Mouse (Mus musculus): ENCODE results near the gene Gon4l. TPM values are rescaled to one million over a fixed set of nuclear protein-coding genes. Genes with fewer than 3 reads are reported as not detected.

Gon4l gene
- total RNA-seq, 2 experiments from 2014 or later: 42.1 to 45.4 TPM

Other genes starting within 250 kb of the Gon4l start
- gene Arhgef2, start 229.3 kb upstream of the Gon4l start, total RNA-seq (2021): 100 to 1,000 TPM; 258 to 259 TPM
- gene Rxfp4, start 182.1 kb upstream of the Gon4l start, total RNA-seq (2021): not detected
- gene Khdc4, start 149.4 kb upstream of the Gon4l start, total RNA-seq (2021): 10 to 100 TPM; 51.5 to 61.6 TPM
- 10 to 100 TPM; 49.7 to 57.7 TPM for gene Rit1, start 118.4 kb upstream of the Gon4l start, total RNA-seq (2021)
- 100 to 1,000 TPM; 500 to 510 TPM for gene Syt11, start 60.1 kb upstream of the Gon4l start, total RNA-seq (2021)
- gene Msto1, start 78.8 kb downstream of the Gon4l start, total RNA-seq (2021): 10 to 100 TPM; 25.5 to 28.4 TPM
- 10 to 100 TPM; 64.3 to 66.8 TPM for gene Ash1l, start 115.4 kb downstream of the Gon4l start, total RNA-seq (2021)
- 100 to 1,000 TPM; 108 to 116 TPM for gene Dap3, start 116.0 kb downstream of the Gon4l start, total RNA-seq (2021)